Mouse (Mus musculus): ENCODE measurements around the gene Sema4b. TPM values are rescaled to one million over a fixed set of nuclear protein-coding genes. Genes with fewer than 3 reads are reported as not detected.

Sema4b gene
- total and polyA plus RNA-seq, 3 experiments = 10.9 to 17.3 TPM; not detected in 1

GRCm38 (mm10) chr7:80183466-80183865, 3.2 kb upstream of the Sema4b start:
- H3K79me2 ChIP-seq (ENCODE audit: control insufficient read depth, insufficient read depth, low read length, poor library complexity) = no peaks in the 10 kb centered on the region; the same call in 1 of the 2 replicates
- DNase-seq (ENCODE audit: low read depth, low spot score) = no peak
- no peak overlapping the region for H3K9ac ChIP-seq (ENCODE audit: control insufficient read depth, low read depth, low read length, poor library complexity, severe bottlenecking)
- no peaks in the 10 kb centered on the region for H3K9me3 ChIP-seq (replicated peaks; ENCODE audit: insufficient read depth, low read length)
- no peak overlapping the region for H3K4me3 ChIP-seq (ENCODE audit: control insufficient read depth in 1 of 2, insufficient read depth in 1 of 2, low read depth in 2 of 2, low read length in 2 of 2)
- H3K4me1 ChIP-seq (ENCODE audit: control insufficient read depth in 1 of 2, insufficient read depth in 2 of 2, low read length in 2 of 2) = peaks cover 16 to 49% of the 10 kb centered on the region in 2 experiments
- no peak for TF ChIP-seq TCF12 (IDR thresholded peaks at IDR 0.05; ENCODE audit: low read depth, low read length)
- no peak for TF ChIP-seq MAZ (IDR thresholded peaks at IDR 0.05; ENCODE audit: low read depth, low read length)
- no peak for TF ChIP-seq MAX (IDR thresholded peaks at IDR 0.05; ENCODE audit: low read length)
- no peak for TF ChIP-seq ZKSCAN1 (IDR thresholded peaks at IDR 0.05; ENCODE audit: low read depth, low read length)
- TF ChIP-seq MYC (IDR thresholded peaks at IDR 0.05; ENCODE audit: low read depth, low read length) = no peak
- TF ChIP-seq ZMIZ1 (IDR thresholded peaks at IDR 0.05; ENCODE audit: low read depth, low read length) = no peak
- no peak for TF ChIP-seq USF1 (IDR thresholded peaks at IDR 0.05; ENCODE audit: low read depth, low read length)
- no peak for TF ChIP-seq POLR2AphosphoS2 (IDR thresholded peaks at IDR 0.05; ENCODE audit: low read length)
- no peaks in the 10 kb centered on the region for H3K27me3 ChIP-seq (ENCODE audit: control insufficient read depth in 1 of 2, insufficient read depth in 2 of 2, low read length in 2 of 2)
- H3K27ac ChIP-seq (ENCODE audit: control insufficient read depth, low read depth, low read length) = no peak overlapping the region
- peaks cover 0 to 21% of the 10 kb centered on the region in 2 experiments; a peak in 2 of 4 replicates for H3K36me3 ChIP-seq (ENCODE audit: control insufficient read depth in 1 of 2, insufficient read depth in 2 of 2, low read length in 2 of 2)

GRCm38 (mm10) chr7:80183969-80184368, 2.7 kb upstream of the Sema4b start:
- Histone ChIP-seq H3K79me2 (ENCODE audit: control insufficient read depth, insufficient read depth, low read length, poor library complexity) (no peaks in the 10 kb centered on the region; the same call in 1 of the 2 replicates), H3K27me3 (ENCODE audit: control insufficient read depth in 1 of 2, insufficient read depth in 2 of 2, low read length in 2 of 2) (no peaks in the 10 kb centered on the region), H3K36me3 (ENCODE audit: control insufficient read depth in 1 of 2, insufficient read depth in 2 of 2, low read length in 2 of 2) (peaks cover 0 to 21% of the 10 kb centered on the region in 2 experiments; a peak in 2 of 4 replicates), H3K4me1 (ENCODE audit: control insufficient read depth in 1 of 2, insufficient read depth in 2 of 2, low read length in 2 of 2) (peaks cover 16 to 44% of the 10 kb centered on the region in 2 experiments), H3K27ac (ENCODE audit: control insufficient read depth, low read depth, low read length) (no peak overlapping the region), H3K9me3 (replicated peaks; ENCODE audit: insufficient read depth, low read length) (no peaks in the 10 kb centered on the region), H3K4me3 (ENCODE audit: control insufficient read depth in 1 of 2, insufficient read depth in 1 of 2, low read depth in 2 of 2, low read length in 2 of 2) (no peak overlapping the region), H3K9ac (ENCODE audit: control insufficient read depth, low read depth, low read length, poor library complexity, severe bottlenecking) (no peak overlapping the region)
- DNase-seq (ENCODE audit: low read depth, low spot score) = no peak
- no peak for TF ChIP-seq MEF2A (IDR thresholded peaks at IDR 0.05; ENCODE audit: extremely low read depth, insufficient replicate concordance, low read depth, low read length, poor library complexity, severe bottlenecking)
- no peak for TF ChIP-seq USF1 (IDR thresholded peaks at IDR 0.05; ENCODE audit: low read depth, low read length)
- TF ChIP-seq CTCF (IDR thresholded peaks at IDR 0.05 in 2 of 3, conservative IDR thresholded peaks at IDR 0.05 in 1 of 3; ENCODE audit: control insufficient read depth in 1 of 3, insufficient read depth in 1 of 3, low read depth in 2 of 3, low read length in 3 of 3, poor library complexity in 1 of 3, severe bottlenecking in 1 of 3) = no peak
- no peak for TF ChIP-seq RAD21 (IDR thresholded peaks at IDR 0.05; ENCODE audit: low read depth, low read length)
- no peak for TF ChIP-seq BHLHE40 (IDR thresholded peaks at IDR 0.05; ENCODE audit: borderline replicate concordance, low read depth, low read length)
- no peak for TF ChIP-seq SMC3 (IDR thresholded peaks at IDR 0.05; ENCODE audit: low read depth, low read length)
- TF ChIP-seq UBTF (IDR thresholded peaks at IDR 0.05; ENCODE audit: borderline replicate concordance, insufficient read depth, low read depth, low read length) = no peak
- TF ChIP-seq GABPA (IDR thresholded peaks at IDR 0.05; ENCODE audit: low read depth, low read length) = no peak
- no peak for TF ChIP-seq ZKSCAN1 (IDR thresholded peaks at IDR 0.05; ENCODE audit: low read depth, low read length)
- no peak for TF ChIP-seq CHD1 (IDR thresholded peaks at IDR 0.05; ENCODE audit: low read depth, low read length)
- TF ChIP-seq CHD2 (IDR thresholded peaks at IDR 0.05; ENCODE audit: low read length) = no peak

Measured in MEL (cell line).